Mouse (Mus musculus) neural tube, embryonic 14.5 days (tissue): ENCODE data around the gene Gata2. TPM values are rescaled to one million over a fixed set of nuclear protein-coding genes. Genes with fewer than 3 reads are reported as not detected.

ENCODE experiments used
- ATAC-seq: fragments of 200-750 bp; cut with Nextera tagmentation; 2 replicates; pipeline ENCODE4 v1.8.0; 2017; ENCODE audit warnings: low read depth, mild to moderate bottlenecking, moderate TSS enrichment, moderate library complexity
- H3K27ac ChIP-seq: fragments of 300-500 bp; sonication (generic); 2 replicates; pipeline ENCODE4 v1.5.1; 2014; ENCODE audit warnings: low read depth, mild to moderate bottlenecking, control low read depth, low read length, moderate library complexity, mixed read lengths
- H3K27me3 ChIP-seq: fragments of 300-500 bp; sonication (generic); 2 replicates; pipeline ENCODE4 v1.6.1; 2014; ENCODE audit warnings: low read length; ENCODE audit not compliant: control insufficient read depth, insufficient read depth
- H3K36me3 ChIP-seq: fragments of 300-500 bp; sonication (generic); 2 replicates; pipeline ENCODE4 v1.6.1; 2014; ENCODE audit warnings: low read length, mixed read lengths; ENCODE audit not compliant: control insufficient read depth, insufficient read depth
- H3K4me1 ChIP-seq: fragments of 300-500 bp; sonication (generic); 2 replicates; pipeline ENCODE4 v1.6.1; 2014; ENCODE audit warnings: low read length; ENCODE audit not compliant: control insufficient read depth, insufficient read depth
- H3K4me2 ChIP-seq: fragments of 300-500 bp; sonication (generic); 2 replicates; pipeline ENCODE4 v1.6.1; 2014; ENCODE audit warnings: mild to moderate bottlenecking, low read depth, low read length, control low read depth
- H3K4me3 ChIP-seq: fragments of 300-500 bp; sonication (generic); 2 replicates; pipeline ENCODE4 v1.5.1; 2014; ENCODE audit warnings: low read depth, low read length, control low read depth, mixed read lengths
- H3K9ac ChIP-seq: fragments of 300-500 bp; sonication (generic); replicated peaks from 2 replicates; pipeline ENCODE4 v1.6.1; 2014; ENCODE audit warnings: low read depth, mild to moderate bottlenecking, control low read depth, low read length, mixed read lengths
- H3K9me3 ChIP-seq: fragments of 300-500 bp; sonication (generic); 2 replicates; pipeline ENCODE4 v1.6.1; 2016; ENCODE audit warnings: low read length; ENCODE audit not compliant: control insufficient read depth
- WGBS: fragments of 180-500 bp; shearing (Covaris S2); extraction: QIAGEN DNeasy Blood & Tissue Kit; methylation state at CpG from one replicate; pipeline ENCODE4 v1.1.7; 2014; 5-methylcytosine and 5-hydroxymethylcytosine counted together
- polyA plus RNA-seq: library from polyadenylated mRNA; unstranded; fragments of >200 nt; fragmentation: Nextera tagmentation; extraction: Ambion mirVana; gene quantifications from 2 replicates; pipeline ENCODE4 v1.2.1, GENCODE M21; 2014

Gata2 gene
- polyA plus RNA-seq, 1 experiment from 2014 or later: 5.4 TPM

DNA sequence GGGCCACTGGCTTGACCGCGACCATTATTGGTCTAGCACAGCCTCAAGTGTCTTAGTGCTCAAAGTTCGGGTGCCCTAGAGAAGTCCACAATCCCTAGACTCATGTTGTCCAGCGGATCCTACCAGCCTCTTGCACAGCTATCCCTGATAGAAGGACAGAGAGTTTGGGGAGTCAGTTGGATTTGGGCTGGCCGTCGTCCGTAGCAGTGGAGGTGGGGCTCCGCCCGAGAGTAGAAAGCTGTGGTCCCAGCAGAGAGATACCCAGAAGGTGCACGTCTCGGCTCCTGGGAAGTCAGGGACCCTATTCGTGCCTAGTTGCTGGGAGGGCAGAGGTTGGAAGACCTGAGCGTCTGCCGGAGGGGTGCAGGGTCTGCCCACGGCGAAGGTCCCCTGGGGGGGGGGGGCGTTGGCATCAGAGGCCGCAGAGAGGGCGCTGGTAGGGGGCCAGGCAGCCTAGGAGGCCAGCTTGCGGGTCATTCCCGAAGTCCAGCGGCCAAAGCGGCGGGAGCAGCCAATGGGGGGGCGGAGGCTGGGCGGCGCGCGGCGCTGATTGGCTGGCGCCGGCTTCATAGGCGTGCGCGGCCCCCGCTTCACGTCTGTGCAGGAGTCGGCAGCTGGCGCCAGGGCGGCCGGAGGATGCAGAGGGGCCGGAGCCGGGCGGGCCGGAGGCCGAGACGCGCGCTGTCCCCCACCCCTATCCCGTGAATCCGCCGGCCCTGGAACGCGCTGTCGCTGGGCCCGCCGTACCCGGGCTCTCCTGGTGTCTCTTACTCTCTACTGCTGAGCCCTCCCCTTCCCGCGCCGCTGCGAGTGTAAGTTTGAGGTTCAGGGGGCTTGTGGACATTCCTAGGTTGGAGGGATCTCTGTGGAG, 4.6 kb downstream of the Gata2 start:
- H3K27ac ChIP-seq: no peak overlapping the region
- peak; percentile 19; the same call in 1 of the 2 replicates for ATAC-seq
- peaks cover 22% of the 10 kb centered on the region for H3K4me1 ChIP-seq
- H3K36me3 ChIP-seq: no peaks in the 10 kb centered on the region
- peaks cover 79% of the 10 kb centered on the region for H3K27me3 ChIP-seq
- H3K9ac ChIP-seq: 0 out of 2 replicates have a peak overlapping the region, but pooled peaks have one; percentile 11
- no peaks in the 10 kb centered on the region for H3K9me3 ChIP-seq
- H3K4me3 ChIP-seq: peak overlapping the region; percentile 31
- H3K4me2 ChIP-seq: peak overlapping the region; percentile 41
- WGBS: under 1% methylated on average over 55 of the region's 62 CpGs

DNA sequence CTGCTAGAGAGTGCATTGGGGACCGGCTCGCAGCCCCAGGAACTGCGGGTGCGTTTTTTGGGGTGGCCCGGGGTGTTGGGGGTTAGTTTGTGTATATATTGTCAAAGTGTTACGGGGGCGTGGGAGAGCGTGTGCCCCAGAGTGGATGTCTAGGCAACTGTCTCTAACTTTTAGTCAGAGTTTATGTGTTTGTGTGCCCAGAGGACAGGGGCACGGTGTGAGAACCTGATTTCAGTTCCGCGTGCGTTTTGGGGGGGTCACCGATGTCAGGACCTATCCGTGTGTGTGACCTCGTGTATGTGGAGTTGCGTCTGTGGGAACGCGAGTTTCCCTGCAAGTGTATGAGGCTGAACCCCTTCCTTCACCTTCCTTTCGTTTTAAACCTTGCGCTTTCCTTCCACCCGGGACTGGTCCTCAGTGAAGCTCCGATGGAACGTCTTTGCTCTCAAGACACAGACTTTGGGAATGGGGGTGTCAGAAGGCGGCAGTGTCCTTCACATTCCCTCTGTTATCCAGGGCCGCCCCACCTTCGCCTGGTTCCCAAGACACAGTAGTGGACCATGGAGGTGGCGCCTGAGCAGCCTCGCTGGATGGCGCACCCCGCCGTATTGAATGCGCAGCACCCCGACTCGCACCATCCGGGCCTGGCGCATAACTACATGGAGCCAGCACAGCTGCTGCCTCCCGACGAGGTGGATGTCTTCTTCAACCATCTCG, 5.5 kb downstream of the Gata2 start:
- Histone ChIP-seq H3K36me3 (no peaks in the 10 kb centered on the region), H3K27ac (no peak overlapping the region), H3K9me3 (no peaks in the 10 kb centered on the region), H3K4me2 (peak overlapping the region; percentile 41), H3K4me1 (peaks cover 16% of the 10 kb centered on the region), H3K4me3 (peak overlapping the region; percentile 31), H3K27me3 (peaks cover 81% of the 10 kb centered on the region), H3K9ac (0 out of 2 replicates have a peak overlapping the region, but pooled peaks have one; percentile 11)
- no peak for ATAC-seq
- under 1% methylated on average over 39 of the region's 39 CpGs for WGBS

DNA sequence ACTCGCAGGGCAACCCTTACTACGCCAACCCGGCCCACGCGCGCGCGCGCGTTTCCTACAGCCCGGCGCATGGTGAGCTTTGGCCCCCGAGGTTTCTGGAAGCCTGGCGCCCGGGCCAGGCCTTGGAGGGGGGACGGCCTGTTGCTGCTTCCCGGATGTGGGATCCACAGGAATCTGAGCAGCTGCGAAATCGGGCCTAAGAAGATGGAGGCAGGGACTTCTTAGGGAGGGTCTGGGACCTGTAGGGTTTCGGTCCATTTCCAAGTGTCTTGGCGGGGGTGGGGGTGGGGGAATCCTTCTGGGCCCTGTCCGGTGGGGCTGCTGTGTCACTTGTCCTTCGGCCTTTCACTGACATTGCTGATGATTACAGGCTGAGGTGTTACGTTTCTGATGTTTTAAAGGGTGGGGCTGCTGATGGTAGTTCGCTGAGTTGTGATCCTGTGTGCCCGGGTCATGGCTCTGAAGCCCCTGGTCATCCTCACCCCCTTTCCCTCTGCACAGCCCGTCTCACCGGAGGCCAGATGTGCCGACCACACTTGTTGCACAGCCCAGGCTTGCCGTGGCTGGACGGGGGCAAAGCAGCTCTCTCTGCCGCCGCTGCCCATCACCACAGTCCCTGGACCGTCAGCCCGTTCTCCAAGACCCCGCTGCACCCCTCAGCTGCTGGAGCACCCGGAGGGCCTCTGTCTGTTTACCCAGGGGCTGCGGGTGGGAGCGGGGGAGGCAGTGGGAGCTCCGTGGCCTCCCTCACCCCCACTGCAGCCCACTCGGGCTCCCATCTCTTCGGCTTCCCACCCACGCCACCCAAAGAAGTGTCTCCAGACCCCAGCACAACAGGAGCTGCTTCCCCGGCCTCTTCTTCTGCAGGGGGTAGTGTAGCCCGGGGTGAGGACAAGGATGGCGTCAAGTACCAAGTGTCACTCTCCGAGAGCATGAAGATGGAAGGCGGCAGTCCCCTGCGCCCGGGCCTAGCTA, 6.3 kb downstream of the Gata2 start:
- H3K4me2 ChIP-seq: peak overlapping the region; percentile 31
- no peak for ATAC-seq
- peaks cover 86% of the 10 kb centered on the region for H3K27me3 ChIP-seq
- H3K4me1 ChIP-seq: peaks cover 16% of the 10 kb centered on the region
- no peaks in the 10 kb centered on the region for H3K36me3 ChIP-seq
- no peaks in the 10 kb centered on the region for H3K9me3 ChIP-seq
- H3K4me3 ChIP-seq: no peak overlapping the region; the same call in 1 of the 2 replicates
- 1% methylated on average over 50 of the region's 50 CpGs for WGBS
- H3K9ac ChIP-seq: no peak overlapping the region
- no peak overlapping the region for H3K27ac ChIP-seq

DNA sequence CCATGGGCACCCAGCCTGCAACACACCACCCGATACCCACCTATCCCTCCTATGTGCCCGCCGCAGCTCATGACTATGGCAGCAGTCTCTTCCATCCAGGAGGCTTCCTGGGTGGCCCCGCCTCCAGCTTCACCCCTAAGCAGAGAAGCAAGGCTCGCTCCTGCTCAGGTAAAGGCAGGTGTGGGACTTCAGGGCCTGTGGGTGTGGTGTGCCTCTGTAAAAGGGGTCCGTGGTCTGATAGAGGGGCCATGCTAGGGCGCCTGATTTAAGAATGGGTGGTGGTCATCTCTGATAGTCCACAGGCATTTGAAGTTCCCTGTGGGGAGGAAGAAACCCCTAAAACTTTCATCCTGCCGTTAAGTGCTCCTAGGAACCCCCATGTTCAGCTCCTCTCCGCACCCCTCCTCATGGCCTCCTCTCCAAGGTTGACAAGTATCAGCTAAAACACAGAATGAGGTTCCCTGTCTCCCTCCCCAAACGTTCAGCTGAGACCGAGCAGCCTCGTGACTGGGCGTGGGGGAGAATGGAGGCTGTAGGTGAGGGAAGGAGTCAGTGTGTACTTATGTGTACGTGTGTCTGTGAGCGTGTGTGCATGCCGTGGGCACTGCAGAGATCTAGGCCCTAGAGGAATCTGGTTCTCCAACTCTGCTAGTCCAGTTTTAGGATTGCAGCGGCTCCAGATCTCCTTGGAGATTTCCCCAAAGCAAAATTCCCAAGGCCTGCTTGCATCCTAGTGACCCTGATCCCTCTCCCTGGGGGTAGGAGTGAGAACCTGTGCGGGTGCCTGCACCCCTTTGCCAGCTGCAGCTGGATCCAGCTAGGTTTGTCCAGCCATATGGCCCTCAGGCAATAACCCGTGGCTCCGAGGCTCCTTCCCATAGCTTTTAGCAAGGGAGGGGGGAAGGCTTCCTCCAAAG, 7.3 kb downstream of the Gata2 start:
- H3K27me3 ChIP-seq: peaks cover 86% of the 10 kb centered on the region
- peaks cover 16% of the 10 kb centered on the region for H3K4me1 ChIP-seq
- WGBS: 6% methylated on average over 20 of the region's 20 CpGs
- H3K27ac ChIP-seq: no peak overlapping the region
- H3K4me2 ChIP-seq: no peak overlapping the region
- H3K4me3 ChIP-seq: no peak overlapping the region
- H3K36me3 ChIP-seq: no peaks in the 10 kb centered on the region
- no peak for ATAC-seq
- no peak overlapping the region for H3K9ac ChIP-seq
- H3K9me3 ChIP-seq: no peaks in the 10 kb centered on the region

DNA sequence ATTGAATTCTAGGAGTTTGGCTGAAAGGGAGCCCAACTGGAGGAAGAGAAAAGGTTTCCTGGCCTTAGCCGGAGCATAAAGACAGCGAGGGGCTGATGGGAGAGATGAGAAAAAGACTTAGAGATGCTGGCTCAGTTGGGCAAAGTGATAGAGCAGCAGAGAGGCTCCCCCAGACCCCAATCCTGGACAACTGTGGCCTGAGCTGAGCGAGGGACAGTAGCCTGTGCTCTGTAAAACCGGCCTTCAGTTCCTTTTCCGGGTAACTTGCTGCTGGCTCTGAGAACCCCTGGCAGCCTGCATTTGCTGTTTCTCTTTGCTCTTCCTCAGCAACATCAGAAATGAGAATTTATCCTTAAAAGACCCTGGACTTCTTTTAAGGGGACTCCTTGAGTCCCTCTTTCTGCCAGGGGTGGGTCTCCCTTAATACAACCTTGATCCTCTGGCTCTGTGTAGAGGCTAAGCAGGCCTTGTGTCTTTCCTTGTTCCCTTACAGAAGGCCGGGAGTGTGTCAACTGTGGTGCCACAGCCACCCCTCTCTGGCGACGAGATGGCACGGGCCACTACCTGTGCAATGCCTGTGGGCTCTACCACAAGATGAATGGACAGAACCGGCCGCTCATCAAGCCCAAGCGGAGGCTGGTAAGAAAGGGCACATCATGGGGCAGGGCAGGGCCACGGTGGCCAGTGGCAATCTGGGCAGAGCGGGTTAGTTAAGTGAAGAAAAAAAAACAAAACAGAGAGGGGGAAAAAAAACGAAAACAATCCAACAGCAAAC, 8.4 kb downstream of the Gata2 start:
- WGBS: 9% methylated on average over 15 of the region's 15 CpGs
- H3K4me3 ChIP-seq: no peak overlapping the region
- no peak overlapping the region for H3K4me2 ChIP-seq
- peaks cover 86% of the 10 kb centered on the region for H3K27me3 ChIP-seq
- no peaks in the 10 kb centered on the region for H3K36me3 ChIP-seq
- peaks cover 11% of the 10 kb centered on the region for H3K4me1 ChIP-seq
- no peak overlapping the region for H3K27ac ChIP-seq
- no peak overlapping the region for H3K9ac ChIP-seq
- ATAC-seq: no peak
- H3K9me3 ChIP-seq: no peaks in the 10 kb centered on the region

DNA sequence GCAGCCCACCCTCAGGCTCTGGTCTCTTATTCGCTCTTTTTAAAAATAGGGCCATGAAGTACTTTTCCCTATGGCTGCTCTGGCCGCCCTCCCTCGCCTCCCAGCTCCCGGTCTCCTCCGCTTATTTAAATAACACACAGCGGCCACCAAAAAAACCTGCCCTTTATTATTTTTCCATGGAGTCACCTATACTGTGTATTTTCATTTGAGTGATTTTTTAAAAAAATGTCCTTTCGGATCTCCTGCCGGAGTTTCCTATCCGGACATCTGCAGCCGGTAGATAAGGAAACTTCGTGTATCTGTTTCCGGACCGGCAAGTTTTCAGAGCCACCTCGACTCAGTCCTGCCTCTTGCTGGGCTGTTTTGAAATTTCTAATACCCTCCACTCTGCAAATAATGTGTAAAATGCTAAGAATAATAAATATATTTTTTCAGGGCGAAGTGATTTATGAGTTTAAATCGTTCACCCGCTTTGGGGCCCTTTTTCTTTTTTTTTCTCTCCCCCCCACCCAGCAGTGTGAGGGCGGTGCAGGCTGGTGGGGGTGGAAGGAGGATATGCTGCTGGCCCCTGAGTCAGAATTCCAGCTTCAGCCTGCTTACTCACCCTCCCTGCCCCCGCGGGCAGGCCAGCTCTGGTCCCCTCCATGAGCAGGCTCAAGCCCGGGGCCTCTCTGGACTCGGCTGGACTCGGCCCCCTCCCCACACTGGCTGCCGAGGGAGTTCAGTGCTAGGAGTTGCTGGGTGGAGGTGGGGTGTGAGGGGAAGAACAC, 9.4 kb downstream of the Gata2 start:
- Histone ChIP-seq H3K9me3 (no peaks in the 10 kb centered on the region), H3K27me3 (peaks cover 80% of the 10 kb centered on the region), H3K4me3 (no peak overlapping the region), H3K4me1 (peaks cover 7% of the 10 kb centered on the region; the same call in 1 of the 2 replicates), H3K36me3 (no peaks in the 10 kb centered on the region), H3K27ac (no peak overlapping the region), H3K4me2 (no peak overlapping the region), H3K9ac (no peak overlapping the region)
- 2% methylated on average over 24 of the region's 24 CpGs for WGBS
- ATAC-seq: no peak

DNA sequence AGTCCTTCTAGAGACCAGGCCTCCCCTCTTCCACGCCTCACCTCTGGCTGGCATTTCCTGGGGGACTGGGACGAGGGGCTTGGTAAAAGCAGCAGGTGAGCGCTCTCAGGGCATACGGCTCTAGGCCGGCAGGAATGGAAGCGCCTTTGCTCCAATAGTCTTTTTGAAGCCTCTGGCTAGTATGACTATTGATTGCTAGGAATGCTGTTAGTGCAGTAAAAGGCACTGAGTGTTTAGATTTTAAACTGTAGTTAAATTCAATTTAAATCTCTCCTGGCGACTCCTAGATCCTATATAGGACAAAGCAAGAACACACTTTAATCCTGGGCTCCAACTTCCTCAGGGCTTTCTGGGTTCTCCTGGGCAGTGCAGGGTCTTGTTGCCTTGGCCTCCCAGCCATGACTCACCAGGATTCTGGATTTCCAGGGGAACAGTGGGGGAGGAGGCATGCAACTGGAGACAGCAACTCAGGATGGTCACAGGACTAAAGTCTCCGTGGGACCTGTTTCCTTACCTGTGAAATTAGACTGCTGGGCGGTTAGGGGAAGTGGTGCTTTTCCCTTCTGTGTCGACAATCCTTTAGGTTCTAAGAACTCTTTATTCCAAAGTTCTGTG, 10.2 kb downstream of the Gata2 start:
- Histone ChIP-seq H3K4me1 (no peaks in the 10 kb centered on the region), H3K27me3 (peaks cover 72% of the 10 kb centered on the region), H3K9me3 (no peaks in the 10 kb centered on the region), H3K4me2 (no peak overlapping the region), H3K27ac (no peak overlapping the region), H3K36me3 (no peaks in the 10 kb centered on the region), H3K9ac (no peak overlapping the region), H3K4me3 (no peak overlapping the region)
- ATAC-seq: no peak
- WGBS: 2% methylated on average over 10 of the region's 10 CpGs
